Mouse (Mus musculus): Measurements from ENCODE around the gene Cx3cr1. TPM values are rescaled to one million over a fixed set of nuclear protein-coding genes. Genes with fewer than 3 reads are reported as not detected.
"Not testable (repeated sequence)": the region's sequence is repeated elsewhere in the genome, so short reads cannot be mapped to it uniquely, and the experiment has no call there.

The Cx3cr1 gene
- total and polyA plus RNA-seq, 2 experiments from 2014 or later = 10.6 to 14.7 TPM

DNA sequence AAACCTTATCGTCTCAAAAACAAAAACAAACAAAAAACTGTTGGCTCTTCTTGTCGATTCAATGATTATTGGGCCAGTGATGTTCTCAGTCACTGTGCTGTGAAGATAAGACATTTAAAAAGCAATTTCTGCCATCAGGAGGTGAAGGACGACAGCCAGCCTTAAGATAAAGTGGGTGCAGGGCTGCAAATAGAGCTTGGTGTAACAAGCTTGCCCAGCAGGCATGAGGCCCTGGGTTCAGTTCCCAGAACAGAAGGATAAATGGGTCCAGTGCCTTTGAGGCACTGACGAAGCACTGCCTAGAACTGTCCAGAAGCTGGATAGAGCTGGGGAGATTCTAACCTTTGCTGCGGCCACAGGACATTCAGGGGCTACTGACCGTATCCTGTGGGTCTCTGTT lies 42.8 kb upstream of the Cx3cr1 start:
- H3K4me1 ChIP-seq (ENCODE audit: insufficient read depth) = no peaks in the 10 kb centered on the region
- H3K4me3 ChIP-seq (ENCODE audit: low read depth, low read length) = no peak overlapping the region
- no peak overlapping the region for H3K4me2 ChIP-seq (ENCODE audit: low read depth)
- TF ChIP-seq CTCF (IDR thresholded peaks at IDR 0.05; ENCODE audit: low read depth) = no peak
- no peak overlapping the region for H3K27ac ChIP-seq (ENCODE audit: low read depth, low read length)
- H3K9ac ChIP-seq = no peak overlapping the region
- H3K9me3 ChIP-seq (ENCODE audit: low read length) = no peaks in the 10 kb centered on the region
- DNase-seq = no peak
- peaks cover 5% of the 10 kb centered on the region for H3K36me3 ChIP-seq (ENCODE audit: insufficient read depth)
- H3K27me3 ChIP-seq (ENCODE audit: insufficient read depth, low read length) = no peaks in the 10 kb centered on the region
- ATAC-seq = no peak
- 95% methylated on average over 6 of the region's 6 CpGs for WGBS

DNA sequence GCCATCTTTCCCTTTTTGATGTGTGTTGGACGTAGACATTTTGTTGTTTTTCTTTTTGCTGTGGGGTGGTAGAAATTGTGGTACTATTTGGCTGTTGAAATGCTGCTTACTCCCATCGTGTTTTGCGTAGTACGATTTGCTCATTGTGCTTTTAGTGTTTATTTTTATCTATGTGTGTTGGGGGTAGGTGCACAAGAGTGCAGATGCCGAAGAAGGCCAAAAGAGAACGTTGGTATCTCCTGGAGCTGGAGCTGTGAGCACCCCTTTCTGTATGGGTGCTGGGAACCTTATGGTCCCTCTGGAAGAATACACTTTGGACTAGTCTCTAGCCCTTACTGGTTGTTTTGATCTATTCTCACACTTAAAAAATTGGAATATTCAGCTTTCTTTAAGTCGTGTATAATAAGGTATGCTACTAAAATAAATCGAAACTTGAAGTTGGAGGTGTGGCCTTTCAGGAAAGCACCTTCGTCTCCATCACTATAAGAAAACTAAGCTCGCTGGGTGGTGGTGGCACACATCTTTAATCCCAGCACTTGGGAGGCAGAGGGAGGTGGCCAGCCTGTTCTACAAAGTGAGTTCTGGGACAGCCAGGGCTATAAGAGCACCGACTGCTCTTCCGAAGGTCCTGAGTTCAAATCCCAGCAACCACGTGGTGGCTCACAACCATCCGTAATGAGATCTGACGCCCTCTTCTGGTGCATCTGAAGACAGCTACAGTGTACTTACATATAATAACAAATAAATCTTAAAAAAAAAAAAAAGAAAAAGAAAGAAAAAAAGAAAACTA lies 41.7 kb upstream of the Cx3cr1 start:
- peak overlapping the region; percentile 58 for H3K4me2 ChIP-seq (ENCODE audit: low read depth)
- no peak for TF ChIP-seq CTCF (IDR thresholded peaks at IDR 0.05; ENCODE audit: low read depth)
- DNase-seq (no peak), ATAC-seq (no peak)
- H3K27me3 ChIP-seq (ENCODE audit: insufficient read depth, low read length) = no peaks in the 10 kb centered on the region
- H3K36me3 ChIP-seq (ENCODE audit: insufficient read depth) = no peaks in the 10 kb centered on the region
- peak overlapping the region; percentile 93 for H3K4me3 ChIP-seq (ENCODE audit: low read depth, low read length)
- H3K4me1 ChIP-seq (ENCODE audit: insufficient read depth) = no peaks in the 10 kb centered on the region
- H3K9me3 ChIP-seq (ENCODE audit: low read length) = no peaks in the 10 kb centered on the region
- peak overlapping the region; percentile 97 for H3K27ac ChIP-seq (ENCODE audit: low read depth, low read length)
- WGBS = 75% methylated on average over 15 of the region's 15 CpGs
- peak overlapping the region; percentile 81; the same call in 1 of the 2 replicates for H3K9ac ChIP-seq

DNA sequence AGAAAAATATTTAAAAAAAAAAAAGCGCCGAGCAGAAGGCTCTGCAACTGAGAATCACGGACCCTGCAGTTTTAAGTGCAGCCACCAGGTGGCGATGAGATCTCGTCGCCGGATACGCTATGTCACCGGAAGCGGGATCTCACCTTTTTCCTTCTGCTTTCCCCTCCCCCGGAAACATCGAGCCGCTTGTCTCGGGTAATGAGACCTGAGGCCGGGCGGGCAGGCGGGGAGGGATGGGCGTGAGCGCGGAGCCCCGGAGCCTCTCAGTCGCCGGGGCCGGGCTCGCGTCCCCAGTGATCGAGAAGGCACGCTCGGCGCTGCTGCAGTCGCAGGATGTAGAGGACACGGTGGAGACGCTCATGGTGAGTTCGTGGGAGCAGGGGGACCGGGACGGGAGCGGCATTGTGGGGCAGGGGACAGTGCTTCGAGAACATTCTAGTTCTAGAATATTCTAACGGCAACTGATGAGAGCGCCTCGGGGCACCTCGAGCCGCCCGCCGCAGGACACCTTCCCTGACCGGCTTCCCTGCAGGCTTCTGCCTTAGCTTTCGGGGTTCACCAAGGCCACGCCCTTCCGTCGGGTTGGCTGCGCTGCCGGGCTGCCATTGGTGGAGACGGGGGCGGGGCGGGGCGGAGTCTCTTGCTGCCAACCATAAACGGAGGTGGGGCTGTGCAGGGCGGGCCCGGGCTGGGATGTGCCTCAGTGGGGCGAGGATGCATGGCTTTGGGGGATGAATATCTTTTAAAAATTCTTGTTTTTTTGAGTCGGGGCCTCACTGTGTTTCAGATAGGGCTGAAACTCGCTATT lies 40.7 kb upstream of the Cx3cr1 start, which contains the start of gene Slc25a38:
Gene Slc25a38, plus strand, starts transcription at position 164 of the 808 bp plus-strand sequence.
- H3K36me3 ChIP-seq (ENCODE audit: insufficient read depth) = no peaks in the 10 kb centered on the region
- peak; percentile 96 for DNase-seq

DNA sequence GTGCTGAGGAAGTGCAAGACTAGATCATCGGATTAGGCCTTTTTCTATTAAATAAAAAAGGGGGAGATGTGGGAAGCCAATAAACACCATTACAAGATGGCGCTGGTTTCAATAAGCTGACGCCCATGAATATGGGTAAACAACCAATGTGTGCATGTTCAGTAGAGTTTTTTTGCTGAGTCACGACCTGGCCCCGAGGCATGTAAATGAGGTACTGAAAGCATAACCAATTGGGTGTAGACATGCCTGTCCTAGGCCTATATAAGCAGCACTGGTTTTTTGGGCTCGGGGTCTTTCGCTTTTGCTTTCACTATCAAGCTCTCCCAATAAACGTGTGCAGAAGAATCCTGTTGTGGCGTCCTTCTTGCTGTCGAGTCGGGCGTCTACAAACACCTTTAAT lies 39.3 kb upstream of the Cx3cr1 start:
- not testable (repeated sequence) for H3K9me3 ChIP-seq (ENCODE audit: low read length); DNase-seq; H3K4me1 ChIP-seq (ENCODE audit: insufficient read depth); H3K36me3 ChIP-seq (ENCODE audit: insufficient read depth); H3K4me2 ChIP-seq (ENCODE audit: low read depth); H3K4me3 ChIP-seq (ENCODE audit: low read depth, low read length); H3K9ac ChIP-seq; H3K27ac ChIP-seq (ENCODE audit: low read depth, low read length); H3K27me3 ChIP-seq (ENCODE audit: insufficient read depth, low read length); ATAC-seq
- WGBS = 93% methylated on average over 12 of the region's 12 CpGs

More for the DNA sequence above, 40.7 kb upstream of the Cx3cr1 start, which contains the start of gene Slc25a38:
- Histone ChIP-seq H3K4me3 (ENCODE audit: low read depth, low read length) (peak within 1 kb of the TSS; percentile 93), H3K9ac (peak within 1 kb of the TSS; percentile 81), H3K4me2 (ENCODE audit: low read depth) (peak within 1 kb of the TSS; percentile 58), H3K27ac (ENCODE audit: low read depth, low read length) (peak within 1 kb of the TSS; percentile 97), H3K9me3 (ENCODE audit: low read length) (no peaks in the 10 kb centered on the region), H3K4me1 (ENCODE audit: insufficient read depth) (no peaks in the 10 kb centered on the region), H3K27me3 (ENCODE audit: insufficient read depth, low read length) (no peaks in the 10 kb centered on the region)
- WGBS = 2% methylated on average over 62 of the region's 62 CpGs
- peak; percentile 83 for TF ChIP-seq CTCF (IDR thresholded peaks at IDR 0.05; ENCODE audit: low read depth)
- peak; percentile 99 for ATAC-seq

DNA sequence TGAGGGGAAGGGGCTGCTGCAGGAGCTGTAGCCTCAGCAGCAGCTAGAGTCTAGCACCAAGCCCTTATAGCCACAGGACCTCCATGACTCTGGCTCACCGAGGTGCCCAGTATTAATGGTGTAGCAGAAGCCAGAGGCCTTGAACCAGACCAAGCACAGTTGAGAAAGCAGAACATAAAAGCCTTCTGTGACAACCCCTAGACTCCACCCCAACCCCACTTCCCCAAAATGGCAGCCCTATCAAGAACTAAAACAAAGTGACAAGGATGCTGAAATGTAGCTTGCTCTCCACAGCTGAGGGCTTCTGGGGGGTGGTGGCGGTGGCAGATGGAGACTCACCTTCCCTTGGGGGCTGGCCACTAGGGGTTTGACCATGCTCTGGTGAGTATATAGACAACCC lies 31.5 kb upstream of the Cx3cr1 start:
- H3K27me3 ChIP-seq (ENCODE audit: insufficient read depth, low read length) = no peaks in the 10 kb centered on the region; the same call in 1 of the 2 replicates
- H3K27ac ChIP-seq (ENCODE audit: low read depth, low read length) = no peak overlapping the region
- H3K4me1 ChIP-seq (ENCODE audit: insufficient read depth) = no peaks in the 10 kb centered on the region
- H3K4me2 ChIP-seq (ENCODE audit: low read depth) = no peak overlapping the region
- TF ChIP-seq CTCF (IDR thresholded peaks at IDR 0.05; ENCODE audit: low read depth) = no peak
- no peaks in the 10 kb centered on the region for H3K9me3 ChIP-seq (ENCODE audit: low read length)
- DNase-seq = no peak
- no peak for ATAC-seq
- WGBS = 93% methylated on average over 2 of the region's 2 CpGs
- H3K9ac ChIP-seq = no peak overlapping the region
- no peaks in the 10 kb centered on the region for H3K36me3 ChIP-seq (ENCODE audit: insufficient read depth)
- H3K4me3 ChIP-seq (ENCODE audit: low read depth, low read length) = no peak overlapping the region

DNA sequence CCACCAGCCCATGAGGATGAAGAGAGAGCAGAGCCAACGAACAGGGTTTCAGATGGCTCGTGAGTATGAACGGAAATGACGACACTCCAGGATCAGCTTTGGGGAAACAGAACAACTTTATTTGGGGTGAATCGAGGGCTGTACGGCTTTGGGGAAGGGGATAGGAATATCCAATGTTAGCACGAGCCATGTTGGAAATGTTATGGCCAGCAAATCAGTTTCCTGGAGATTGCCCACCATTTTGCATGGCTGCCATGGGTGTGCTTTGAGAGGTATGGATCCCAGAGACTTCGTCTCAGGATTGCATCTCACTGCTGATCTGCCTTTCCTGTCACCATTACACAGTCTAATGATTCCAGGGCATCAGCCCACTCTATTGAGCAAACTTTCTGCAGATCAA lies 29.6 kb upstream of the Cx3cr1 start:
- ATAC-seq (no peak), DNase-seq (no peak)
- no peak overlapping the region for H3K27ac ChIP-seq (ENCODE audit: low read depth, low read length)
- H3K4me3 ChIP-seq (ENCODE audit: low read depth, low read length) = no peak overlapping the region
- 86% methylated on average over 8 of the region's 8 CpGs for WGBS
- no peak overlapping the region for H3K9ac ChIP-seq
- no peak for TF ChIP-seq CTCF (IDR thresholded peaks at IDR 0.05; ENCODE audit: low read depth)
- no peaks in the 10 kb centered on the region for H3K36me3 ChIP-seq (ENCODE audit: insufficient read depth)
- no peaks in the 10 kb centered on the region for H3K4me1 ChIP-seq (ENCODE audit: insufficient read depth)
- no peaks in the 10 kb centered on the region; the same call in 1 of the 2 replicates for H3K27me3 ChIP-seq (ENCODE audit: insufficient read depth, low read length)
- no peaks in the 10 kb centered on the region for H3K9me3 ChIP-seq (ENCODE audit: low read length)
- H3K4me2 ChIP-seq (ENCODE audit: low read depth) = no peak overlapping the region

DNA sequence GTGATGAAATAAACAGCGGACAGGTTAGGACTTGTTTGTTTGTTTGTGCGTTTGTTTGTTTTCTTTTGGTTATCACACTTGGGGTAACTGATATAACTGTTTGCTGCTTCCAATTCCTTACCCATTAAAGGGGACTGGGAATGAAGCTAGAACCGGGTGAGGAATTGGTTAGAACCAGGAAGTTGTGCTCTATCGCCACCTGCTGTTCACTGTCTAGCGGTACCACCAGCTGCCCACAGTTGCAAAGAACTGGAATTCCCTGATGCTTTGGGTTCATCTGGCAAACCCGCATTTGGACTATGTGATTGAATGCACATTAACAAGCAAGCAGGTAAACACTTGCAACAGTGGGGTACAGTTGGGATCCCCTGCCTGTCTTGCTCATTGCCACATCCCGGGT lies 29.0 kb upstream of the Cx3cr1 start:
- Histone ChIP-seq H3K4me3 (ENCODE audit: low read depth, low read length) (no peak overlapping the region), H3K4me1 (ENCODE audit: insufficient read depth) (no peaks in the 10 kb centered on the region), H3K9me3 (ENCODE audit: low read length) (no peaks in the 10 kb centered on the region), H3K9ac (no peak overlapping the region), H3K27ac (ENCODE audit: low read depth, low read length) (no peak overlapping the region), H3K36me3 (ENCODE audit: insufficient read depth) (no peaks in the 10 kb centered on the region), H3K4me2 (ENCODE audit: low read depth) (no peak overlapping the region), H3K27me3 (ENCODE audit: insufficient read depth, low read length) (no peaks in the 10 kb centered on the region; the same call in 1 of the 2 replicates)
- TF ChIP-seq CTCF (IDR thresholded peaks at IDR 0.05; ENCODE audit: low read depth) = peak; percentile 90
- DNase-seq (peak; percentile 84), ATAC-seq (peak; percentile 69; the same call in 1 of the 2 replicates)
- 20% methylated on average over 7 of the region's 7 CpGs for WGBS

All from forebrain, postnatal 0 days (tissue).